Mouse (Mus musculus): Measurements from ENCODE around the gene Tbx2.

DNA sequence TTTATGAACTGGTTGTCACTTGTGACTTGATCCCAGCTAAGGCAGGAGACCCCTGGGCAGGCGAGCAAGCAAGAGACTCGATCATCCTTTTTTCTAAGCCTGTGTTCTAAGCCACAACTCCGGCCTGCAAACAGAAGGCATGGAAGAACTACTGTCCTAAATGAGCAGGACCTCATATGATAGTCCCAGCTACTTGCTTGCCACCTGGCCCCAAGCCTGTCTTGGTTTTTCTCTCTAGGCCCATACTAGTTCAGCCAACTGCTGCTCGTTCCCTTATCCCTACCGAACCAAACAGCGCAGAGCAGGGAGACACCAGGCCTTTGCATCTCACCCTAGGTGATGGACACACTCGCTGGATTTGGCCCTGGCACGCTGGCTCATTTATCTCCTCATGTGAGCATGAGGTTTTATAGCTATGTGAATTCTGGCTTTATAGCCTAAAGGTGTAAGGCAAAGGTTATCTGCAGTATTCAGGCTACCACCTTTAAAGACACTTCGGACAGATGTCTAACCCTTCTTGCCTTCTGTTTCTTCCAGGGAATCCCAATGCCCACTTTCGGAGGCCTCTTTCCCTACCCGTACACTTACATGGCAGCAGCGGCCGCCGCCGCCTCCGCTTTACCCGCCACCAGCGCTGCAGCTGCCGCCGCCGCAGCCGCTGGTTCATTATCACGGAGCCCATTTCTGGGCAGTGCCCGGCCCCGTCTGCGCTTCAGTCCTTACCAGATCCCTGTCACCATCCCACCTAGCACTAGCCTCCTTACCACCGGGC, 7.9 kb downstream of the Tbx2 start:
- no peak for TF ChIP-seq HCFC1 (IDR thresholded peaks at IDR 0.05; ENCODE audit: low read depth, low read length)
- TF ChIP-seq CTCF (conservative IDR thresholded peaks at IDR 0.05 in 1 of 2, IDR thresholded peaks at IDR 0.05 in 1 of 2; ENCODE audit: low read depth in 2 of 2, low read length in 2 of 2): no peak
- no peak for TF ChIP-seq EP300 (IDR thresholded peaks at IDR 0.05; ENCODE audit: low read length)
- TF ChIP-seq MEF2A (IDR thresholded peaks at IDR 0.05; ENCODE audit: borderline replicate concordance, low read depth, low read length): no peak
- TF ChIP-seq NRF1 (IDR thresholded peaks at IDR 0.05; ENCODE audit: low read depth, low read length): no peak
